Mouse (Mus musculus): Measurements from ENCODE around the gene Tnmd.

Gene Tnmd

DNA sequence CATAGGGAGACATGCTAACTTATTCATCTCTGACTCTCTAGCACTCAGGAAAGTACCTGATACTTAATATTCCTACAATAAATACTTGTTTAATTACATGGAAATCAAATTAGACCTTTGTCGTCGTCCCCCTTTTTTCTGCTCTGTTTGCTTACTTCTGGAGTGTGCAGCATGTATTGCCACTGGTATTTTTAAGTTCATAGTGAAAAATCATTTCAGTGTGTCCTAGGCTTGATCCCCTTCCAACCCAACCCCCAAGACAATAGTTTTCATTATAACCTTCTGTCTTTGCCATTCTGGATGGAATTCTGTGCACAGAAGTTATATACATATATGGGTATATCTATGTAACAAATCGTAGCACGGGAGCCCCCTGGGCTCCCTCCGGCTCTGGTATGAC lies at the start of gene Tnmd:
Gene Tnmd (plus strand): TSS at position 301 of the 400 bp plus-strand sequence.
- no peak for DNase-seq (ENCODE audit: low read depth, low spot score)

DNA sequence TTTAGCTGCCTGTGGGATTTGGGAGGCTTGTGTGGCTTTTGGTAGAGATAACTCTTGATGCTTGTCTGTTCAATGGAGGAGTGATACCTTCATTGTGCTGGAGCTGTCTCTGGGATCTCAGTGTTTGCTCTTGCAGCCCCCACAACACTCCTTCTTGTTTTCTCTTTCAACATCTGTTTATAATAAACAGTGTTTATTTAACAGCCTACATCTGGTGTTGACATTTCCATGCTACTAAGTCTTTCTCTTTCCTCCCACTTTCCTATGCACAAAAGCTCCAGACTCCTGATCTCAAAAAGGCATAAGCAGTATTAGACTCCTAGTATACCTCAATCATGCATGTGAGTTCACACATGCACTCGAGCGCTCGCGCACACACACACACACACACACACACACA lies 2.9 kb downstream of the Tnmd start:
- DNase-seq (ENCODE audit: low read depth, low spot score): no peak

DNA sequence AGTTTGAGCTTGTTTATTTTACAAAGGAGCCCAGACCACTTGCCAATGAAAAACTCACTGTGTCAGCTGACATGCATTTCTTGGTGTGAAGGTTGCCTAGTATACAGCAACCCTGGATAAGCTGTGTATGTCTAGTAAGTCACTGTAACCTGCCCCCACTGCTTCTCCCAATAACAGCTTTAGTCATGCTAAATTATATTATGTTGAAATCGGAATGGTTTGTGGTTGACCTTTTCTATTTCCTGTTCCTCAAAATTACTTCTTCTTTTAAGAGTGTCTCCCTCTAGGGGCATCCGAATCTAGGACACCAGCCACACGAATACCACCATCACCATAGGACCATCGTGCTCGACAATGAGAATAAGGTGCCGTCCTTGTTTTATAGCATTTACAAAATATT lies 19.0 kb downstream of the Tnmd start:
- DNase-seq (ENCODE audit: low read depth, low spot score): peak; percentile 18

DNA sequence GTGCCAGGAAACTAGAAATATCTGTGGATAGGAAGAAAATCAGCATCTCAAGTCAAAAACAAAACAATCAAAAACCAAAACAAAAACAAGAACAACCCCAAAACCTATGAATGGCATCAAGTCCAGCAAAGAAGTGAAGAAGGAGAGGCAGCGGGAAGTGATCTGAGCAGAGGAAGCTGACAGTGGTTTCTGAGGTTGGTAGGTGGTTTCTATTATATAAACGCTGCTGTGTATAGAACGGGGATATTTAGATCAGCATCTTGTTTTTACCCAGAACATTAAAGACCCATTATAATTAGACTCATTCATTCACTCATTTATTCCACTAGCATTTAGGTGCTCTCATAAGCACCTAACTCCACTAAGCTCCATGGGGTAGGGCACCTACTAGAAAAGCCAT lies 36.5 kb downstream of the Tnmd start:
- DNase-seq (ENCODE audit: low read depth, low spot score): no peak

DNA sequence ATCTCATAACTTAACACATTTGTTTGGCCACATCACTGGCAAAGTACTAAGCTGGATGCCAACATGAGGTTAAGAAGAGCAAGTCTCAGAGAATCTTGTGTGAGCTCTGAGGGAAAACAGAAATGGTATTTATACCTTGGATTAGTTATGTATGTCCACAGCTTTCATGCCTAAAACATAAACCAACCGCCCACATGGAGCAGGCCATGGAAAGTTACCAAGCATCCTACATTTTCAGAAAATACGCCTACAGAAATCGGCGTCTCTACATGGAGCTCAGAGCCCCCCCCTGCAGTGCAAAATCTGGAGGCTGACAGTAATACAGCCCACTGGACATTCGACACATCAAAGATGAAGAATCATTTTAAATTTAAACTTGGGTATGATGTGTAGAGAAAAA lies 37.3 kb downstream of the Tnmd start:
- DNase-seq (ENCODE audit: low read depth, low spot score): no peak

DNA sequence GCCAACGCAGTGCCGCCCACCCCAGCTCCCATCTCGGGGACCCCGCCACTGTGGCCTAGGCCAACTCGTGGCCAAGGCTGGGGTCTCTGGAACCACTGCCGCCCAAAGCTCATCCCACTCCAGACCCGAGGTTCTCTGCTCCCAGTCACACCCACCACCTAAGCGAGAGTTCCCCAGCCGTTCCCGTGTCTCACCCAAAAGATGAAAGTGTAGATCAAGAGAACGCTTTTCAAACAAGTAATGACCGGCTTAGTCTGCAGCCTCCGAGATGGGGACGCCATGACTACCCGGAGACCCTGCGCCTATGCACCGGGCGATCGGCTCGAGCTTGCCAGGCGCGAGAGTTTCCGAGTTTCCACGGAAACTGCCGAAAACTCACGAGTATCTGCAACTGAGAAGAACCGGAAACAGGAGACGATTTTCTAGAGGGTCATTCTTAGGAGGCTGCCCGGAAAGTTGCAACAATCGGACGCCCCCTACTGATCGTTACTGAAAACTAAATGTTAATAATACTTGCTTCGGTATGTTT lies 47.3 kb downstream of the Tnmd start, which contains the start of gene Tspan6:
Gene Tspan6 (minus strand): TSS at position 416 of the 529 bp plus-strand sequence.
- peak; percentile 84 for DNase-seq (ENCODE audit: low read depth, low spot score)

DNA sequence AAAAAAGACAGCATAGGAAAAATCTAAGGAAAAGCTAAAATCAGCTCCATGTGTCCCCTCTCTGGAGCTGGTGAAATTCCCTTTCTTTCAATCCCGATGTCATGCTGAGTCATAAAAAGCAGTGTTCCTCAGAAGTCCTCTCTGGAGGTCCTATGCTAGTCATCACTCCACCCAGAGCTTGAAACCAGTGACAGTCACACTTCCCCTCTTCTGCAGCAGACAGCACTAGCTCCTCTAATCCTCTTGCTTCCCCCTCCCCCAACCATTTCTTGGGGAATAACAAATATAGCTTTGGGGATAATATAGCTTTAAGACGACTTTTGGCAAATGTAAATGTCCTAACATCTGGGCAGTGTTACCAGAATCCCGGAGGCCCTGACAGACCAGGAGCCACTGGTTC lies 57.5 kb downstream of the Tnmd start, which contains the start of gene Srpx2:
Gene Srpx2 (plus strand): TSS at position 166 of the 400 bp plus-strand sequence.
- DNase-seq (ENCODE audit: low read depth, low spot score): peak; percentile 35

DNA sequence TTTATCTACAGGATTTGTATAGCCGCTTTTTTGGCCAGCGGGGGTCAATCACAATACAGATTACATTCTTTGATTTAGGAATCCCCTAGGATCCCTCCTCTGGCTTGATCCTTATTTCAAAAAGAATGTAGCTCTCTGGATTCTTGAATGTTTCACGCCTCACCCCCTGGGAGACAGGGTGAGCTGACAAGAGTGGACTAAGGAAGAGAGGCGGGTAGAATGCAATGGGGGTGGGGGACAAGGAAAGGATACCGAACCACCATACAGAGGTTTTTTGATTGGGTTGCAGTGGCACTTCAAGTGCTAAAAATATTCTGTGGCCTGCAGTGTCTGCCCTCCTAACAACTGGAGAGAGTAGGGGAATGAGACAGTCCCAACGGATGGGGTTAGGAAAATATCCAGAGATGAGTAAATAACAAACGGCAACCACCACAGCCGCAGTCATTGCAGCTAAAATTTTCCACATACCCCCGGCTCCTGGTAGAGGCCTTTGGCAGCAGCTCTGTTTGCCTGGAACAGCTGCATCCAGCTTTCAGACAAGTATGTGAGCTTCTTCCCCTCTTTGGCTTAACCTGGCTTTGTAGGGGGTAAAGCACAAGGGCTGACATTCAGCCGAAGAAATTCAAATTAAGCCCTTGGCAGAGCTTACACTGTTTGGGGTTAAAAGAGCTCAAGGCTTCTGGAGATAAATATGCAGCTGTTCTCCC lies 60.8 kb downstream of the Tnmd start:
- peak; percentile 34 for DNase-seq (ENCODE audit: low read depth, low spot score)

DNA sequence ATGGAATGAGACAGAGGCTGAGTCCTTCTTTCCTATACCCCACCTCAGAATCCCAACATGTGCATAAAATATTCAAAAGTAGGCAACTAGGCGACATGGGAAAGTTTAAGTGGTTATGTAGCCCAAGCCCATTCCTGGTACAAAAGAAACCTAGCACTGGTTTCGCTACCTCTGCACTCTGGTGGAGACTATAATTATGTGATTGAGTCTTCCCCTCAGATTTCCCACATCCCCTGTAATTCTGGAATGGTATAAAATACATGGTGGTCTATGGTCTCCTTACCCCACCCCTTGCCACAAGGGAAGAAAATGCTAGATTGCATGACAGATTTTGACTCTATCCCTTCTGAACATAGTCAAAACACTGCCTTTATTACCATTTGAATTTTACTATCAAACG lies 62.2 kb downstream of the Tnmd start:
- DNase-seq (ENCODE audit: low read depth, low spot score): no peak

DNA sequence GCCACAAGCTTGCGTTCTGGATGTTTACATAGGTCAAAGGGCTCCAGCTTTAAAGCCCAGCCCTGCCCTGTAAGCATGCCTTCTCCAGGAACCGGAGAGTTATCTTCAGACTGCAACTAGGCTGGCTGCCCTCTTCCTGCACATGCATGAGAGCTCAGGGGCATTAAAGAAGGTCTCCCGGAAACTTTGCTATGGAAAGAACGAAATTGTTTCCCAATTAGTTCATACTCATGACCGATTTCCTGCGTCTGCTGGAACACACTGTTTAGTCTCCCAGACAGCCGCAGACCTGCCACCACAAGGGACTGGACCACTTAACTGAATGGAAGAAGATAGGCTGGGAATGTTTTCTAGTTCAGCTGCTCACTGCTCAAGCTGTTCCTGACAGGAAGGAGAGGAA lies 63.4 kb downstream of the Tnmd start:
- DNase-seq (ENCODE audit: low read depth, low spot score): no peak

Data from 3T3-L1 (cell line).